In genomic region chr14:99574146-99574545, GRCm38 (mm10) we compare ENCODE assay signal across 19 mouse cellular contexts.
DNase-seq lines count a peak whose midpoint lies in the region; TF ChIP-seq lines count a peak whose summit lies in the region.
"Had no signal": no experiment of that assay in that cellular context is flagged by ENCODE, and none has a peak within 500 bp of the region (broad histone marks: within the 10 kb centered on the region; RNA-seq: fewer than 3 reads in every experiment).

No protein-coding gene starts in this region.

- H3K9ac ChIP-seq in MEL (ENCODE audit: control insufficient read depth, low read depth, low read length, poor library complexity, severe bottlenecking) = no peak overlapping the region

- no peak overlapping the region for H3K27ac ChIP-seq in MEL (ENCODE audit: control insufficient read depth, low read depth, low read length)

- TF ChIP-seq CTCF in MEL (IDR thresholded peaks at IDR 0.05 in 2 of 3, conservative IDR thresholded peaks at IDR 0.05 in 1 of 3; ENCODE audit: control insufficient read depth in 1 of 3, insufficient read depth in 1 of 3, low read depth in 2 of 3, low read length in 3 of 3, poor library complexity in 1 of 3, severe bottlenecking in 1 of 3) = no peak

- H3K9me3 ChIP-seq in MEL (replicated peaks; ENCODE audit: insufficient read depth, low read length) = no peaks in the 10 kb centered on the region

- peak; percentile 85 to 91 for TF ChIP-seq EP300 in MEL (IDR thresholded peaks at IDR 0.05; ENCODE audit: low read depth in 1 of 2, low read length in 2 of 2)

- TF ChIP-seq RAD21 in MEL (IDR thresholded peaks at IDR 0.05; ENCODE audit: low read depth, low read length) = no peak

- no peak overlapping the region for H3K4me3 ChIP-seq in MEL (ENCODE audit: control insufficient read depth in 1 of 2, insufficient read depth in 1 of 2, low read depth in 2 of 2, low read length in 2 of 2)

- DNase-seq in 416B (ENCODE audit: low read depth) (peak; percentile 39), MEL (ENCODE audit: low read depth, low spot score) (peak; percentile 50)
- no peak for DNase-seq in layer of hippocampus, adult 9-10 months (ENCODE audit: low spot score)
- DNase-seq in heart, adult 11 months = no peak
- DNase-seq: adrenal gland, adult 2 months; adrenal gland, adult 8-10 months; adrenal gland, postnatal 10 days; adrenal gland, postnatal 14 days; adrenal gland, postnatal 25 days; adrenal gland, postnatal 36 days; B cell, adult 2 months; cerebellum, adult 11 months; cerebellum, adult 11-12 months; cerebellum, adult 18-20 months; cerebellum, adult 2 months; cerebellum, adult 8-10 months had no signal

- H3K27me3 ChIP-seq in MEL (ENCODE audit: control insufficient read depth in 1 of 2, insufficient read depth in 2 of 2, low read length in 2 of 2) = no peaks in the 10 kb centered on the region
- H3K27me3 ChIP-seq: CH12.LX, Patski had no signal

- TF ChIP-seq POLR2A in MEL (IDR thresholded peaks at IDR 0.05; ENCODE audit: control insufficient read depth in 1 of 2, insufficient read depth in 1 of 2, low read depth in 1 of 2, low read length in 2 of 2, poor library complexity in 1 of 2) = no peak

- peaks cover 0 to 2% of the 10 kb centered on the region in 2 experiments; a peak in 1 of 4 replicates for H3K36me3 ChIP-seq in MEL (ENCODE audit: control insufficient read depth in 1 of 2, insufficient read depth in 2 of 2, low read length in 2 of 2)
- H3K36me3 ChIP-seq: G1E had no signal

- no peaks in the 10 kb centered on the region for H3K79me2 ChIP-seq in MEL (ENCODE audit: control insufficient read depth, insufficient read depth, low read length, poor library complexity)

- H3K4me1 ChIP-seq in MEL (ENCODE audit: control insufficient read depth in 1 of 2, insufficient read depth in 2 of 2, low read length in 2 of 2) = peaks cover 0 to 6% of the 10 kb centered on the region in 2 experiments; a peak in 2 of 4 replicates

TF ChIP-seq in MEL, 35 proteins besides CTCF, POLR2A, EP300 and RAD21:
- TF ChIP-seq MAX (IDR thresholded peaks at IDR 0.05; ENCODE audit: low read length) (no peak), NELFE (IDR thresholded peaks at IDR 0.05; ENCODE audit: low read depth, low read length) (no peak), TAL1 (IDR thresholded peaks at IDR 0.05; ENCODE audit: low read length) (peak; percentile 31; the same call in 1 of the 2 replicates), GATA1 (IDR thresholded peaks at IDR 0.05; ENCODE audit: low read depth, low read length) (peak; percentile 83), USF1 (IDR thresholded peaks at IDR 0.05; ENCODE audit: low read depth, low read length) (peak; percentile 78), MYB (IDR thresholded peaks at IDR 0.05; ENCODE audit: low read depth, low read length) (peak; percentile 29; the same call in 1 of the 2 replicates), HCFC1 (IDR thresholded peaks at IDR 0.05; ENCODE audit: low read depth, low read length) (no peak), TCF12 (IDR thresholded peaks at IDR 0.05; ENCODE audit: low read depth, low read length) (peak; percentile 88)
TF ChIP-seq in MEL: peak in this region for 5.

Comparison
In these comparisons a context has a peak if more than half of its experiments do, and no peak if none do; other contexts are left out.
1. DNase-seq: peak in 416B (single experiment) and MEL (single experiment); none in layer of hippocampus, adult 9-10 months (single experiment) and heart, adult 11 months (single experiment).